Mouse (Mus musculus) intestine, postnatal 0 days (tissue): ENCODE results near the gene Dclk1. TPM values are rescaled to one million over a fixed set of nuclear protein-coding genes. Genes with fewer than 3 reads are reported as not detected.

ENCODE experiments used
- ATAC-seq: fragments of 200-750 bp; cut with Nextera tagmentation; 2 replicates; pipeline ENCODE4 v1.8.0; 2017; ENCODE audit warnings: mild to moderate bottlenecking, moderate TSS enrichment, moderate library complexity
- H3K27ac ChIP-seq: fragments of 300-500 bp; sonication (generic); 2 replicates; pipeline ENCODE4 v1.5.1; 2014; ENCODE audit warnings: mild to moderate bottlenecking, low read depth, low read length, moderate library complexity
- H3K27me3 ChIP-seq: fragments of 300-500 bp; sonication (generic); replicated peaks from 2 replicates; pipeline ENCODE4 v1.6.1; 2014; ENCODE audit warnings: low read length, mixed read lengths; ENCODE audit not compliant: control insufficient read depth, insufficient read depth
- H3K36me3 ChIP-seq: fragments of 300-500 bp; sonication (generic); 2 replicates; pipeline ENCODE4 v1.6.1; 2014; ENCODE audit warnings: mild to moderate bottlenecking, moderate library complexity; ENCODE audit not compliant: control insufficient read depth, insufficient read depth
- H3K4me1 ChIP-seq: fragments of 300-500 bp; sonication (generic); replicated peaks from 2 replicates; pipeline ENCODE4 v1.6.1; 2014; ENCODE audit warnings: antibody characterized with exemption, low read length, mixed read lengths; ENCODE audit not compliant: control insufficient read depth, insufficient read depth
- H3K4me2 ChIP-seq: fragments of 300-500 bp; sonication (generic); replicated peaks from 2 replicates; pipeline ENCODE4 v1.6.1; 2014; ENCODE audit warnings: low read depth, mild to moderate bottlenecking, moderate library complexity
- H3K4me3 ChIP-seq: fragments of 300-500 bp; sonication (generic); 2 replicates; pipeline ENCODE4 v1.5.1; 2014; ENCODE audit warnings: low read depth, low read length
- H3K9ac ChIP-seq: fragments of 300-500 bp; sonication (generic); 2 replicates; pipeline ENCODE4 v1.6.1; 2014; ENCODE audit warnings: mild to moderate bottlenecking, low read depth, low read length
- H3K9me3 ChIP-seq: fragments of 300-500 bp; sonication (generic); 2 replicates; pipeline ENCODE4 v1.6.1; 2016; ENCODE audit warnings: mixed run types; ENCODE audit not compliant: control insufficient read depth
- CTCF ChIP-seq: sonication (generic); IDR thresholded peaks from 2 replicates; pipeline ENCODE4 v1.5.1; 2016; ENCODE audit warnings: low read depth, mild to moderate bottlenecking, control low read depth, antibody characterized with exemption, moderate library complexity
- WGBS: fragments of 180-500 bp; shearing (Covaris S2); extraction: QIAGEN DNeasy Blood & Tissue Kit; methylation state at CpG from one replicate; pipeline ENCODE4 v1.1.7; 2014; 5-methylcytosine and 5-hydroxymethylcytosine counted together
- polyA plus RNA-seq: library from polyadenylated mRNA; unstranded; fragments of >200 nt; fragmentation: Nextera tagmentation; extraction: Ambion mirVana; gene quantifications from 2 replicates; pipeline ENCODE4 v1.2.1, GENCODE M21; 2015

The Dclk1 gene
- polyA plus RNA-seq, 1 experiment from 2014 or later, result 5.0 TPM

- H3K9ac ChIP-seq, result no peak overlapping the region
- no peaks in the 10 kb centered on the region for H3K4me1 ChIP-seq
- 72% methylated on average over 4 of the region's 4 CpGs for WGBS
- TF ChIP-seq CTCF, result no peak
- H3K4me3 ChIP-seq, result no peak overlapping the region
- no peaks in the 10 kb centered on the region for H3K9me3 ChIP-seq
- H3K27ac ChIP-seq, result no peak overlapping the region
- H3K27me3 ChIP-seq, result no peaks in the 10 kb centered on the region
- no peak overlapping the region for H3K4me2 ChIP-seq
- H3K36me3 ChIP-seq, result no peaks in the 10 kb centered on the region
- ATAC-seq, result no peak
Measured at GRCm38 (mm10) chr3:55550962-55551361, 308.8 kb downstream of the Dclk1 start.

GRCm38 (mm10) chr3:55551912-55552311, 309.7 kb downstream of the Dclk1 start:
- no peak overlapping the region for H3K27ac ChIP-seq
- H3K4me1 ChIP-seq, result no peaks in the 10 kb centered on the region
- no peak for ATAC-seq

DNA sequence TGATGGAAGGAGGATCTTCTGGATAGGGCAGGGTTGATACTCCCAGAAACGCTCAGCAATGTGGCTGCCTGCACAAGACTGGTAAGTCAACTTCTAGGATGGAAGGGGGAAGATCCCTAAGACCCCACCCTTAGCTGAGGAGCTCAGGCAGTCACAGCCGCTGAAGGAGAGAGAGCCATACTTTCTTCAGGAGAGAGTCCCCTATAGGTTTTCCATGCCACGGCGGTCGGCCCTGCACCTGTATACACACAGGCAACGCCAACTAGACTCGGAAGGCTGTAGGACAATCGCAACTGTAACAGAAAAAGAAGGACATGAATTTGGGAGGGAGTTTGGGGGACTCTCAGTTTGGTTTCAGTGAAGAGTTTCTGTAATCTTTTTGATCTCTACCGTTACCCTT, 310.9 kb downstream of the Dclk1 start:
- 88% methylated on average over 9 of the region's 9 CpGs for WGBS
- no peak overlapping the region for H3K27ac ChIP-seq
- no peak overlapping the region for H3K4me2 ChIP-seq
- no peak overlapping the region for H3K9ac ChIP-seq
- H3K4me3 ChIP-seq, result no peak overlapping the region
- ATAC-seq, result no peak
- H3K36me3 ChIP-seq, result no peaks in the 10 kb centered on the region
- TF ChIP-seq CTCF, result no peak
- no peaks in the 10 kb centered on the region for H3K27me3 ChIP-seq
- no peaks in the 10 kb centered on the region for H3K9me3 ChIP-seq
- no peaks in the 10 kb centered on the region for H3K4me1 ChIP-seq

More at GRCm38 (mm10) chr3:55551912-55552311, 309.7 kb downstream of the Dclk1 start:
- H3K9ac ChIP-seq, result no peak overlapping the region
- H3K27me3 ChIP-seq, result no peaks in the 10 kb centered on the region
- 86% methylated on average over 4 of the region's 4 CpGs for WGBS
- no peaks in the 10 kb centered on the region for H3K36me3 ChIP-seq
- H3K4me2 ChIP-seq, result no peak overlapping the region
- H3K4me3 ChIP-seq, result no peak overlapping the region
- H3K9me3 ChIP-seq, result no peaks in the 10 kb centered on the region
- no peak for TF ChIP-seq CTCF

- 93% methylated on average over 6 of the region's 6 CpGs for WGBS
- Histone ChIP-seq H3K27me3 (no peaks in the 10 kb centered on the region), H3K4me2 (no peak overlapping the region), H3K9ac (no peak overlapping the region), H3K4me1 (no peaks in the 10 kb centered on the region), H3K9me3 (no peaks in the 10 kb centered on the region), H3K36me3 (no peaks in the 10 kb centered on the region), H3K27ac (no peak overlapping the region), H3K4me3 (no peak overlapping the region)
- no peak for TF ChIP-seq CTCF
- ATAC-seq, result no peak
Measured at GRCm38 (mm10) chr3:55555848-55556247, 313.7 kb downstream of the Dclk1 start.

- TF ChIP-seq CTCF, result no peak
- H3K4me1 ChIP-seq, result no peaks in the 10 kb centered on the region
- H3K4me3 ChIP-seq, result no peak overlapping the region
- no peaks in the 10 kb centered on the region for H3K36me3 ChIP-seq
- no peak overlapping the region for H3K4me2 ChIP-seq
- no peak for ATAC-seq
- no peak overlapping the region for H3K27ac ChIP-seq
- no peak overlapping the region for H3K9ac ChIP-seq
- H3K27me3 ChIP-seq, result no peaks in the 10 kb centered on the region
- 55% methylated on average over 1 of the region's 1 CpGs for WGBS
- no peaks in the 10 kb centered on the region for H3K9me3 ChIP-seq
Measured at GRCm38 (mm10) chr3:55558570-55558969, 316.4 kb downstream of the Dclk1 start.

GRCm38 (mm10) chr3:55567476-55567875, 325.3 kb downstream of the Dclk1 start:
- ATAC-seq, result no peak
- 90% methylated on average over 3 of the region's 3 CpGs for WGBS
- TF ChIP-seq CTCF, result peak; percentile 22; the same call in 1 of the 2 replicates
- no peaks in the 10 kb centered on the region for H3K4me1 ChIP-seq
- no peaks in the 10 kb centered on the region for H3K27me3 ChIP-seq
- H3K27ac ChIP-seq, result no peak overlapping the region
- no peak overlapping the region for H3K4me2 ChIP-seq
- no peaks in the 10 kb centered on the region for H3K36me3 ChIP-seq
- H3K9me3 ChIP-seq, result no peaks in the 10 kb centered on the region
- no peak overlapping the region for H3K4me3 ChIP-seq
- no peak overlapping the region for H3K9ac ChIP-seq

- Histone ChIP-seq H3K9me3 (no peaks in the 10 kb centered on the region), H3K9ac (no peak overlapping the region), H3K4me3 (no peak overlapping the region), H3K4me1 (no peaks in the 10 kb centered on the region), H3K27ac (no peak overlapping the region), H3K36me3 (no peaks in the 10 kb centered on the region), H3K4me2 (no peak overlapping the region), H3K27me3 (no peaks in the 10 kb centered on the region)
- ATAC-seq, result no peak
- no peak for TF ChIP-seq CTCF
- WGBS, result 71% methylated on average over 10 of the region's 10 CpGs
Measured at GRCm38 (mm10) chr3:55569539-55569938, 327.4 kb downstream of the Dclk1 start.
